Mouse (Mus musculus): ENCODE measurements around the gene Gm4881.
"Not testable (repeated sequence)": the region's sequence is repeated elsewhere in the genome, so short reads cannot be mapped to it uniquely, and the experiment has no call there.

Gm4881 gene

GRCm38 (mm10) chr7:24897224-24897623 is 47.1 kb downstream of the Gm4881 start, which contains the start of gene Cd79a:
Gene Cd79a (plus strand): TSS chr7:24897381.
- DNase-seq (ENCODE audit: low read depth in 2 of 2, low spot score in 2 of 2) = no peak

GRCm38 (mm10) chr7:24896269-24896668 is 48.0 kb downstream of the Gm4881 start:
- DNase-seq (ENCODE audit: low read depth in 2 of 2, low spot score in 2 of 2) = no peak

GRCm38 (mm10) chr7:24895749-24896148 is 48.5 kb downstream of the Gm4881 start:
- DNase-seq (ENCODE audit: low read depth in 2 of 2, low spot score in 2 of 2) = not testable (repeated sequence)

GRCm38 (mm10) chr7:24892125-24892583 is 52.1 kb downstream of the Gm4881 start:
- DNase-seq (ENCODE audit: low read depth in 2 of 2, low spot score in 2 of 2) = no peak

GRCm38 (mm10) chr7:24891241-24892124 is 52.8 kb downstream of the Gm4881 start:
- DNase-seq (ENCODE audit: low read depth in 2 of 2, low spot score in 2 of 2) = no peak

GRCm38 (mm10) chr7:24890281-24891216 is 53.7 kb downstream of the Gm4881 start:
- peak; percentile 67 to 74 for DNase-seq (ENCODE audit: low read depth in 2 of 2, low spot score in 2 of 2)

- no peak for DNase-seq (ENCODE audit: low read depth in 2 of 2, low spot score in 2 of 2)
These were observed 54.7 kb downstream of the Gm4881 start for GRCm38 (mm10) chr7:24889431-24890220.

- no peak for DNase-seq (ENCODE audit: low read depth in 2 of 2, low spot score in 2 of 2)
These were observed 57.2 kb downstream of the Gm4881 start for GRCm38 (mm10) chr7:24887096-24887495.

- DNase-seq (ENCODE audit: low read depth in 2 of 2, low spot score in 2 of 2) = no peak
These were observed 58.0 kb downstream of the Gm4881 start for GRCm38 (mm10) chr7:24886308-24886633.

- DNase-seq (ENCODE audit: low read depth in 2 of 2, low spot score in 2 of 2) = no peak
These were observed 58.6 kb downstream of the Gm4881 start for GRCm38 (mm10) chr7:24885468-24886307.

- DNase-seq (ENCODE audit: low read depth in 2 of 2, low spot score in 2 of 2) = no peak
These were observed 59.5 kb downstream of the Gm4881 start for GRCm38 (mm10) chr7:24884693-24885291.

GRCm38 (mm10) chr7:24883896-24884692 is 60.2 kb downstream of the Gm4881 start, which contains the start of gene Rps19:
Gene Rps19 (plus strand): TSS chr7:24884371.
- peak; percentile 96 to 97 for DNase-seq (ENCODE audit: low read depth in 2 of 2, low spot score in 2 of 2)

GRCm38 (mm10) chr7:24882416-24883199 is 61.7 kb downstream of the Gm4881 start:
- no peak for DNase-seq (ENCODE audit: low read depth in 2 of 2, low spot score in 2 of 2)

GRCm38 (mm10) chr7:24879620-24880019 is 64.7 kb downstream of the Gm4881 start:
- no peak for DNase-seq (ENCODE audit: low read depth in 2 of 2, low spot score in 2 of 2)

GRCm38 (mm10) chr7:24877588-24877987 is 66.7 kb downstream of the Gm4881 start:
- no peak for DNase-seq (ENCODE audit: low read depth in 2 of 2, low spot score in 2 of 2)

Data from CD8-positive naive resting alpha-beta T cell, adult 2 months (primary cell).